Mouse (Mus musculus): ENCODE results near the gene Irs3.
A peak's percentile ranks its signal among the peaks of the same experiment; 100 is the strongest.
"Not testable (repeated sequence)": the region's sequence is repeated elsewhere in the genome, so short reads cannot be mapped to it uniquely, and the experiment has no call there.

Gene Irs3

DNA sequence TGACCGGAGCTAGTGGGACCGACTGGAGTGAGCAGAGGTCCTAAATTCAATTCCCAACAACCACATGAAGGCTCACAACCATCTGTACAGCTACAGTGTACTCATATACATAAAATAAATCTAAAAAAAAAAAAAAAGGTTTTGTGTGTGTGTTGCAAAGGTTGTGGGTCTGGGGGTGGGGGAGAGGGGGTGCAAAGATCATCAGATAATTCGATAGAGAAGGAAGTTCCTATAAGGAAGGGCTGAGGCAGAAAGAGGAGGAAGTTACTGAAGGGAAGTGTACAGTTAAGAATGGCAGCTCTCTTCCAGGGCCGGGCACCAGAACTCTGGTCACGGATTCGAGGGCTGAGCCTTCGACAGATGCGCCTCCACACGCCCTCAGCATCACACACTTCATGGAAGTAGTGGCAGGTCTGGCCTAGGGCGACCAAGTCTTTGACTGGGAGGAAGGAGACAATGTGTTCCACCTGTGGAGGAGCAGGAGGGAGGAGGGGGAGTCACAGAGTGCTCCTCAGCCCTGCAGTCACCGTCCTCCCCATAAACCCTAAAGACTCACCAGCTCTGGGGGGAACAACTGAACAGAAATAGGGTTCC is 21.5 kb downstream of the Irs3 start:
- no peak for DNase-seq (ENCODE audit: low spot score in 2 of 2)

DNA sequence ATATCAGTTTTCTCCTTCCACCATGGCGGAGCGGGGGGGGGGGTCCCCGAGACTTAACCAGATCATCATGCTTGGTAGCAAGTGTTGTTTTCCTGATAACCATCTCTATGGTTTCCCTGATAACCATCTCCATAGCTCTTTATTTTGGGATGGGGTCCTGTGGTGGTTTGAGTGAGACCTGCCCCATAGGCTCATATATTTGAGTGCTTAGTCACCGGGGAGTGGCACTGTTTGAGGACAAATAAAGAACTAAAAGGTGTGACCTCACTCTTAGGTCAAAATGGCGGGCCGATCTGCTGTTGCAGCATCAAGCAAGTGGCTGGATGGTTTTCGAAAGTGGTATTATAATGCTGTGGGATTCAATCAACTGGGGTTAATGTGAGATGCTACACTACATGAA is 30.2 kb downstream of the Irs3 start:
- DNase-seq (ENCODE audit: low spot score in 2 of 2): no peak

DNA sequence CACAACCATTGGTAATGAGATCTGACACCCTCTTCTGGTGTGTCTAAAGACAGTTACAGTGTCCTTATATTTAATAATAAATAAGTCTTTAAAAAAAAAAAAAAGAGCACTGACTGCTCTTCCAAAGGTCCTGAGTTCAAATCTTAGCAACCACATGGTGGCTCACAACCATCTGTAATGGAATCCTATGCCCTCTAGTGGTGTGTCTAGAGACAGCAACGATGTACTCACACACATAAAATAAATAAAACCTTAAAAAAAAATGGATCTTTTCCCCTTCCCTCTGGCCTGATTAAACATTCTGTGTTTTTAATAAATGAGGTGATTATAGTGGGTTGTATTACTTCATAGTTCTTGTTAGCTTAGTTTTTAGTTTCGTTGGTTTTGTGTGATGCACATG is 30.6 kb downstream of the Irs3 start:
- not testable (repeated sequence) for DNase-seq (ENCODE audit: low spot score in 2 of 2)

DNA sequence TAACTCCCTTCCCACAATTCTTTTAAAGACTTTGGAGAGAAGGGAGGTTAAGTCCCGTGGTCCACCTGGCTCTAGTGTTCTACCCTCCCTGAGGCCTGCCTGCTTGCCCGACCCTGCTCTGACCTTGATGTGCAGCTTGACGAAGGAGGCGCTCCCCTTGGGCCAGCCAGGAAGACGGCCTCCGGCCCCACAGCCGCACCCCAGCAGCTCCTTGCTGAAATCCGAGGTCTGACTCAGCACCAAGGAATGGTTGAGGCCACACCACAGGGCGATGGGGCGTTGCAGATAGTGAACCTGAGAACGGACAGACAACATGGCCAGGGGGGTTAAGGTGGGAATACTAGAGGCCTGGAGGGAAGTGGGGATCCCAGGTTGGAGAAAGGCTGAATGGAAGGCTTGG is 32.0 kb downstream of the Irs3 start, which contains the start of gene Pcolce:
Gene Pcolce, minus strand, starts transcription at position 235 of the 400 bp plus-strand sequence.
- DNase-seq (ENCODE audit: low spot score in 2 of 2): no peak

DNA sequence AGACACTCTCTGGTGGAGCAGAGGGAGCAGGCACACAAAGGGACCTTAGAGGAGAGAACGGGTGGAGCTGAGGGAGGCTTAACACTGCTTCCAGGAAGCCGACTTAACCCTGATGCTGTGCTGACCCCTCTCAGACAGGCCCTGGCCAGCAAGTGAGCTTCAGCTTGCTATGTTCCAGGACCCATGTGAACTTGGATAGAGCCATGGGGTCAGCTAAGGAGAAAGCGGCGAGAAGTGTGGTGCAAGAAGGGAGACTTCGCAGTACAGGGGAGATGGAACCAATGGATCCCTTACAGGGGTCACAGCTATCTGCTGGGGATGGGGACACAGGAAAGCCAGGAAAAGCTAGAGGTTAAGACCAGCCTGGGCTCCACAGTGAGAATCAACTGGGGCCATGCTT is 32.4 kb downstream of the Irs3 start:
- no peak for DNase-seq (ENCODE audit: low spot score in 2 of 2)

DNA sequence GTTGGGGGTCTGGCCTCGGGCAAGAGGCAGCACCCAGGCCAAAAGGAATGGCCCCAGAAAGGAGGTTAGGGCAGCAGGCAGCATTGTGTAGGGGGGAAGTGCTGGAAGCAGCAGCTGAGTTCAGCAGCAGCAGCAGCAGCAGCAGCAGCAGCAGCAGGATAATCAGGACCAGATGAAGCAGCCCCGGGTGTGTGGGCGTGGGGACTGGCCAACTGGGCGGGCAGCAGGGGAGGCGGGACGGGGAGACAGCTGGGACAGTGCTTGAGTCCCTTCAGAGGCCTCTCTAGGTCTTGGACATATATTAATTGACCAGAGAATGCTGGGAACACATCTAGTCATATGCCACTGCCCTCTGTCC is 34.3 kb downstream of the Irs3 start:
- DNase-seq (ENCODE audit: low spot score in 2 of 2): no peak

DNA sequence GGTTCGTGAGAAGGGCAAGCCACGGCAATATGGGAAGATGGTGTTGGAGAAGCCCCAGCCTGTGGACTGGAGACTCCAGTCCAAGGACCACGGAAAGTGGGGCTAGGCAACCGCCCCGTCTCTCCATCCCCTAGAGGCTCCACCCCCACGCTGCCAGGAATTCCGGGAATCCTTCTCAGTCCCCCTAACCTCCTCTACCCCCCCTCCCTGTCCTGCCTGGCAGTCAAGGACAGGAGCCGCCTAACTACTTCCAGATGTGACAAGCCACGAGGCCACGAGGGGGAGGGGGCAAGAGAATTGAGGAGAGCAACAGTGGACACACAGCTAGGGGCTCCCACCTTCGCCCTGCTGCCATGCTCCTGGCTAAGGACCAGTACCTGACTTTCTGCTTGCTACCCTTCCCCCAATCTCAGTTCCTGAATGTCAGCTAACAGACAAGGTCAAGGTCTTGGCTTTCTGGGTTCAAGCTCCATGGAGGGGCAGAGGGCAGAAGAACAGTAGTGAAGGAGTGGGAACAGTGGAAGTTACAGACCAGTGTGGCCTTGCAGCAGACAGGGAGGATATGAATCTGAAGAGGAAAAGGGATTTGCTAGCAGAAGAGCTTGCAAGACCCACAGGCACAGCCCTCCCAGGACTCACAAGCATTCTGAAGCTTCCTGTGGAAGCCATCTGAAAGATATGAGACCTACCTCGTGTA is 34.8 kb downstream of the Irs3 start:
- DNase-seq (ENCODE audit: low spot score in 2 of 2): no peak

DNA sequence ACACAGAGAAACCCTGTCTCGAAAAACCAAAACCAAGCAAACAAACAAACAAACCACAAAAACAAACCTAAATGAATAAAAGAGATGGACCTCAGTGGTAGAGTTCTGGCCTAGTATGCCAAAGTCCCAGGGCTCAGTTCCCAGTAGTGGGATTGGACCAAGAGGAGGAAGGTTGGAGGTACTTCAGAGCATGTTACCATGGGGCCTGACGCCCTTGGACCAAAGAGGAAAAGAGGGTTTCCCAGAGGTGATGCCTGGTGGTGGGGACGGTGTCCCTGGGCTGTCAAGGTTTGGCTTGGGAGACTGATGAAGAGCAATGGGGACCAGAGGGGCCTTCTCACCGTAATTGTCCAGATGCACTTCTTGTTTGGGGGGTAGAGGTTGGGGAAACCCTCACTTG is 35.5 kb downstream of the Irs3 start:
- no peak for DNase-seq (ENCODE audit: low spot score in 2 of 2)

DNA sequence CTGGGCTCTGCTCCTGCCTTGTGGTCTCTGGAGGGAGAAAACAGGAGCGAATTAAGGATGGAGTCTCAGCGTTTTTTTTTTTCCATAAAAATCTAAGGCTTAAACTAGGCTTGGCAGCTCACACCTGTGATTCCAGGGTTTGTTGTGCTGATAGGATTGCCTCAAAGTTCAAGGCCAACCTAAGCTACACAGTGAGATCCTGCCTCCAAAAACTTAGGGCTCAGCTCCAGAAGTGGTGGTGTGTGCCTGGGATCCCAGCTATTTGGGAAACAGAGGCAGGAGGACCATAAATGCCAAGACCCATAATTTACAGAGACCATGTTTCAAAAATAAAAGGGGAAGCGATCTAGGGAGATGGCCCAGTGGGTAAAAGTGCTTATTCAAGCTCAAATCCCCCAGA is 36.2 kb downstream of the Irs3 start:
- no peak for DNase-seq (ENCODE audit: low spot score in 2 of 2)

DNA sequence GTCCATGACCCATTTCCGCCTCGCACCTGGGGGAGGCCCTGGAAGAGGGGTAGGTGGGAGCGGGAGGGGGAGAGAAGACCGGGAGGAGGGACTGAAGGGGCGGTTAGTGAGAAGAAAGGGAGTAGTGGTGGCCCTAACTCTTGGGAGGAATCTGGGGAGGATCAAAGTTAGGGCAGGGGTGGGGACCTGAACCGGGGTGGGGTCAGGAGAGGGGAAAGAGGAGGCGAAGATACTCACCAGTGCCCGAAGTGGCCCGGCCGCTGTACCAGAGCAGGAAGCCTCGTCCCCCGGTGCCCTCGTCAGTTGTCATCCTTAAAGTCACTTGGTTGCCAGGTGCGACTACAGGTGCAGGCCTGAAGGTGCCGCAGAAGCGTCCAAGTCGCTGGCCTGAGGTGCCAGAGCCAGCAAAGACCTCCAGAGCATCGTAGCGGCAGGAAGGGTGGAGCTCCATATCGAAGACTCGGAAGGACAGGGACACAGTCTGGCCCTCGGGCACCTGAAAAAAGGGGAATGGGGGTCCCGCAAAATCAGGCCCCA is 36.8 kb downstream of the Irs3 start:
- DNase-seq (ENCODE audit: low spot score in 2 of 2): no peak

DNA sequence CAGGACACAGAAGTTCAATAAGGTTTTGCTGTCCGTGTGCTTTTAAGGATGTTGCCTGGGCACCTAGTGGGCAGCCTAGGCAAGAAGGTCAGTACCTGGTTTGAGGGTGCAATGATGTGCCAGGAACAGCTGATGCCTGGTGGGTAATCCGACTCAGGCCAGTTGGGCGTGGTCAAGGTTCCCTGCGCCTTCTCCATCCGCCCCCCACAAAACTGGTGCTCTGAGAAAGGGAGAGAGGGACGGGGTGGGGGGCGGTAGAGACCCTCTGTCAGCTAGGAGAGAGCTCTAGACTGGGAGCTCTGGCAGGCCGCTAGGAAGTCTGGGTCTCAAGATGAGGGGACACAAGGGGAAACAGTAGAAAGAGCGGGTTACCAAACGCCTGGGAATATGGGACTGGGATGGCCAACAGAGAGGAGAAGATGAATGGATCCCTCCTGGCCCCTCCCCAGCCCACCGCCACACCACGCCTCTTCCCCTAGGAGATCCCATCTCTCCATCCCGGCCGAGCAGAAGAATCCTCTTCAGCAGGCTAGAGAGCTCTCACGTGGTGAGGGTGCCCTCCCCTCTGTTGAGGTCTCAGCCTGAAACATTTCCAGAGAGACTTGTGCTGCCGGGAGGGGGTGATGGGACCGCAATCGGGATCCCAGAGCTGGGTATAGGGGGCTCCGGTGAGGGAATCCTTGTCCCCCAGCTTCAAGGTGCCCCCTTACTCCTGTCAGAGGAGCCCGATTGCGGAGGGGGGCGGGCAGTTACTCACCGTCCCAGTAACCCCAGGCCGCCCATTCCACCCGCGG is 37.5 kb downstream of the Irs3 start:
- DNase-seq (ENCODE audit: low spot score in 2 of 2): no peak

DNA sequence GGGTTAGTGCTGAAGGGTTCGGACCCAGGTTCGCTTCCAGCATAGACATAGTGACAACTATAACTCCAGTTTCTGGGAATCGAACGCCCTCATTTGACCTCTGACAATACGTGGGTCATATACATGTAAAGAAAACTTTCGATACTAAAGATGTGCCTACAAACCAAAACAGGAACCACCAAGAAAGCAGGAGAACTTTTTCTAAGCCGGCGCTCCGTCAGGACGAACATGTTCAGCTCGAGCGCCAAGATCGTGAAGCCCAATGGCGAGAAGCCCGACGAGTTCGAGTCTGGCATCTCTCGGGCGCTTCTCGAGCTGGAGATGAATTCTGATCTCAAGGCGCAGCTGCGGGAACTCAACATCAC is 44.2 kb downstream of the Irs3 start:
- DNase-seq (ENCODE audit: low spot score in 2 of 2): no peak

DNA sequence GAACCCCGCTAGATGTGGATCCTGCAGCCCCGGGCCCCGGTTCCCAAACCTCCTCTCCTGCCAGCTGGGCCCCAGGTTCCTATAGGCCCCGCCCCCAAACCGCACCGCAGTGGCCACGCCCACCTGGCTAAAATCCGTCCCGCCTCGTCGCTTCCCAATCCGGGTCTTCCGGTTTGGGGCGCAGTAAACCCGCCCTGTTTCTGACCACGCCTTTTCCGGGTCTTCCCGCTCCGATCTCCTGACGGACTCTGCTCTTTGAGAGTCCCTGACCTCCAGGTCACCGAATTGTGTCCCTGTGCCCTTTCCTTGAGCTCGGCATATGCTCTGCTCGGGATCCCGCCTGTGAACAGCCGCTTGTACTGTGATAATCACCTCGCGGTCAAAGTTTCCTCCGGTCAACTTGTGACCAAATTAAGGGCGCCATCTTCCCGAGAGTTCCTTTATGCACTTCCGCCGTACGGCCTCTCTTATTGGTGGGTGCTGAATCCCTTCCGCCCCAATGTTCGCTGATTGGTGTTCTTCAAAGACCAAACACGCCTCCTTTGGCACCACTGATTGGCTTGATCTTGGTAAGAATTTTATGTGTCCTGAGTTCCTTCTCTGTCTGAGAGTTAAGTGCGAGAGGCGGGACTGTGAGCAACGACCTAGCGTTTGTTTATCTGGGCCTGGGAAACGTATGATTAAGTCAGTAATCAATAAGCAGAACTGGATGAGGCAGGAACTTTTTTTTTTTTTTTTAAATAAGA is 44.7 kb downstream of the Irs3 start, which contains the start of gene Mospd3:
Gene Mospd3, minus strand, starts transcription at position 440 of the 746 bp plus-strand sequence.
- peak; percentile 91 to 94 for DNase-seq (ENCODE audit: low spot score in 2 of 2)

DNA sequence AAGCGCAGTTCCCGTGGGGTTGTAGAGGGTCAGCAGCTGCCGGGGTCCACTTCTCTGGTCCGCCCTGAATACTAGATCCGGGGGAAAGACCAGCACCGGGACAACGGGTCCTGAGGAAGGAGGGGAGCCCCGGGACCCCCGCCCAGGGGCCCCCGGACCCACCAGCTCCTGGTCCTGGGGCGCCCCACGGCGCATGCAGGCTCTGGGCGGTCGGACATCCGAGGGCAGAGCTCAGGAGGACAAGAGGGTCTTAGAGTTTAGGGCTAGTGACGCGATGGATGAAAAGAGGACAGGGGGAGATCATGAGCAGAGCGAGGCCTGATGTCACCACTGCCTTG is 45.3 kb downstream of the Irs3 start:
- DNase-seq (ENCODE audit: low spot score in 2 of 2): no peak

DNA sequence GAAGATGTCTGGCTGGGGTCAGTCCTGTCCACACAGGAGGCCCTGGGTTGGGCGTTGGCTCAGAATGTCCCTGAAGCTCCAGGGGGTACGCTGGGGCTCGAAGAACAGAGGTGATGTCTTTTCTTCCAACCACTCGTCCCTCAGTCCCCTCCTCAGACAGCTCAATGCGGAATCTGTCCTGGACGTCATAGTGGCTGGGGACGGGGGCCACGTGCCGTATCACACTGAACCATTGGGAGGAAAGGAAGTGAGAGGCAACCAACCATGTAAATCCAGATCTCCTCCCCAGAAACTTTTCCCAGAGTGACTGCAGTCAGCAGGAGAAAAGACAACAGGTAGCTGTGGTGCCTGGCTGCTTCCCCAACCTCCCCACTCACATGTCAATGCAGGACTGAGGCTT is 45.9 kb downstream of the Irs3 start:
- no peak for DNase-seq (ENCODE audit: low spot score in 2 of 2)

DNA sequence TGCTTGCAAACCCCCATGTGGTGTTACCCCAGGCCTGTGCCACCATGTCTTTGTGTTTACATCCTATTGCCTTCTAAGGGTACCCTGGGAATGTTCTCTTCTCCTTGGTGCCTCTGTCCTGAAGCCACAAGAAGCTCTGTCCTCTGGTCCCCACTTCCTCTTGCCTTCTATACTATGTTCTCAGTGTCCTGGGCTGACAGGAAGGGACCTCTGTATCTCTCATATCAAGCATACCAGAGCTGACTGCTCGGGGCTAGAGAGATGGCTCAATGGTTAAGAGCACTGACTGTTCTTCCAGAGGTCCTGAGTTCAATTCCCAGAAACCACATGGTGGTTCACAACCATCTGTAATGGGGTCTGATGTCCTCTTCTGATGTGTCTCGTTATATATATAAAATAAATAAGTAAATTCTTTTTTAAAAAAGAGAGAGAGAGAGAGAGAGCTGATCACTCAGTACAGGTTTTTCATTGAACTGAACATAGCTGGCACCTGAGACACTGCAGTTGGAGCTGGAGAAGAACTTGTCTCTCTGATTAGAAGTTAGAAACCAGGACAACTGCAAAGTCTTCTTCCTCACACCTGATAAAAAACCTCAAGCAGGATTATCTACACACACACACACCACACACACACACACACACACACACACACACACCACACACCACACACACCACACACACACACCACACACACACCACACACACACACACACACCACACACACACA is 47.3 kb downstream of the Irs3 start:
- no peak for DNase-seq (ENCODE audit: low spot score in 2 of 2)

DNA sequence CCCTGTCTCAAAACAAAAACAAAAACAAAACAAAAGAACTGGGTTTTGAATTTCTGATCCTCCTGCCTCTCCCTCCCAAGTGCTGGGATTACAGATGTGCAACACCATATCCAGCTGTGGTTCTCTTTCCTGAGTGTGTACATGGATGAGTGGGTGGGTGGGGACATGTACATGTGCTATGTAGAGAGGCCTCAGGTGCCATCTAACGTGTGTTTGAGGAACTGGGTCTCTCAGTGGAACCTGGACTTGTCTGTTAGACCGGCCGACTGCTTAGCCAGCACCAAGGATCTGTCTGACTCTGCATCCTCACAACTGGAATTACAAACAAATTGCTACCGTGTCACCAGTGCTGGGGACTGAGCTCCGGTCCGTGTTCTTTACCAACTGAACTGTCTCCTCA is 47.9 kb downstream of the Irs3 start:
- DNase-seq (ENCODE audit: low spot score in 2 of 2): no peak

DNA sequence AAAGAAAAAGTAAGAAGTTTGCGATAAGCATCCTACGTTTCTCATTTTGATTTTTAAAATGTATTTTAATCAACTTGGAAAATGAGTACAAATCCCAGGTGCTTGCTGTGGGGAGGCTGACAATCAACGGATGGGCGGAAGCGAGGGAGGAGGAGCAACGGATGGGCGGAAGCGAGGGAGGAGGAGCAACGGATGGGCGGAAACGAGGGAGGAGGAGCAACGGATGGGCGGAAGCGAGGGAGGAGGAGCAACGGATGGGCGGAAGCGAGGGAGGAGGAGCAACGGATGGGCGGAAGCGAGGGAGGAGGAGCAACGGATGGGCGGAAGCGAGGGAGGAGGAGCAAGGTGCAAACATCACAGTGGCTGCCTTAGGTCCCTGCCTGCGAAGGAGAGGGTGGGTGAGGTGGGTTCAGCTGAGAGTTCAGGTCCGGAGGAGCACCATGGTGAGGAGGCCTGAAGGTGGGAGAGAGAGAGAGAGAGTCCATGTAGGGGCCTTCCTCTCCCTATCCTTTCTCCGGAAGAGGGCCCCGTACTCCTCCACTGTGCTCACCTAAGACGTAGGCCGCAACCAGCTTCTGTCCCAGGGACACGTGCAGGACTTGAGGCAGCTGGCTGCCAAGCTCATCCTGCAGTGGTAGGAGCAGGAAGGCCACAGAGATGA is 48.8 kb downstream of the Irs3 start:
- DNase-seq (ENCODE audit: low spot score in 2 of 2): no peak

DNA sequence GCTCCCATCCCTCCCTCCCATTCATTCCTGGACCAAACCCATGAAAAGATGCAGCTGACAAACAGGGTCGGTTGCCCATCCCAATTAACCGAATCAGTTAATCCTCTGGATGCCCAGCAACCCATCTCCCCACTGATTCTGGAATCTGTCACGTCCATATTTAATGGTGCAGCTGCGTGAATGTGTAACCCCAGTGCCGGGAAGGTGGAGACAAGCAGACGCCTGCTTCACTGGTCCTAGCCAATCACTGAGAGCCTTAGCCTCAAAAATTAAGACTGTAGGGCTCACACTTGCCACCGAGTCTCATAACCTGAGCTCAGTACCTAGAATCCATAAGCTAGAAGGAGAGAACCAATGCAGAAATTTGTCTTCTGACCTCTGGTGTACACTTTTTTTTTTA is 49.6 kb downstream of the Irs3 start:
- DNase-seq (ENCODE audit: low spot score in 2 of 2): no peak

Measured in right cerebral cortex, postnatal 36 days (tissue).